Mouse (Mus musculus) megakaryocyte-erythroid progenitor cell, adult 5 weeks (primary cell): ENCODE measurements around the gene Serpina3m. TPM values are rescaled to one million over a fixed set of nuclear protein-coding genes. Genes with fewer than 3 reads are reported as not detected.

Experiments used
- polyA plus RNA-seq: library from polyadenylated mRNA; stranded (reverse); fragments of >175 nt; gene quantifications from 2 replicates; pipeline ENCODE4 v1.2.3, GENCODE M21; 2012

Serpina3m gene
- polyA plus RNA-seq = not detected in 2 replicates

GRCm38 (mm10) chr12:104338226-104338625, at the start of gene Serpina3m, which contains the start of gene Serpina3k:
Gene Serpina3m (plus strand): TSS chr12:104338486.
Gene Serpina3k (plus strand): TSS chr12:104338486.

GRCm38 (mm10) chr12:104314253-104314652, 24.0 kb upstream of the Serpina3m start, which contains the start of gene Serpina3j:
Gene Serpina3j (plus strand): TSS chr12:104314553.

GRCm38 (mm10) chr12:104406454-104406885, 68.2 kb downstream of the Serpina3m start, which contains the start of gene Serpina3n:
Gene Serpina3n (plus strand): TSS chr12:104406729.

Other genes with a start within 250 kb of the Serpina3m start
- gene Serpina5, start 237.4 kb upstream of the Serpina3m start, polyA plus RNA-seq = not detected in 2 replicates
- not detected in 2 replicates for gene Serpina3a, start 225.8 kb upstream of the Serpina3m start, polyA plus RNA-seq
- gene Serpina3b, start 210.5 kb upstream of the Serpina3m start, polyA plus RNA-seq = 0.04 TPM in 1 of 2 replicates, not detected in the other
- 0.05 TPM in 1 of 2 replicates, not detected in the other for gene Serpina3c, start 184.6 kb upstream of the Serpina3m start, polyA plus RNA-seq
- 1.1 and 2.5 TPM in 2 replicates for gene Serpina3f, start 123.9 kb upstream of the Serpina3m start, polyA plus RNA-seq
- 27.5 and 37.0 TPM in 2 replicates for gene Serpina3g, start 102.2 kb upstream of the Serpina3m start, polyA plus RNA-seq
- gene Serpina3i, start 75.4 kb upstream of the Serpina3m start, polyA plus RNA-seq = not detected in 2 replicates
- not detected in 2 replicates for gene Serpina3j, start 23.9 kb upstream of the Serpina3m start, polyA plus RNA-seq
- gene Serpina3k, start within 50 bp of the Serpina3m start, polyA plus RNA-seq = not detected in 2 replicates
- gene Serpina3n, start 68.2 kb downstream of the Serpina3m start, polyA plus RNA-seq = not detected in 2 replicates
- gene Gsc, start 134.8 kb downstream of the Serpina3m start, polyA plus RNA-seq = 0.10 and 0.16 TPM in 2 replicates